Mouse (Mus musculus) gastrocnemius, adult 18-20 months (tissue): ENCODE results near the gene Agpat2. TPM values are rescaled to one million over a fixed set of nuclear protein-coding genes. Genes with fewer than 3 reads are reported as not detected.

Experiments
- DNase-seq: peaks from one replicate; pipeline ENCODE4 v3.0.0; 2021; ENCODE audit warnings: low spot score
- total RNA-seq, 2 experiments: library from RNA; stranded (reverse); gene quantifications; 2 replicates each; pipeline ENCODE4 v1.2.3; 2021

The Agpat2 gene
- total RNA-seq, 2 experiments from 2014 or later = 6.3 to 7.5 TPM

DNA sequence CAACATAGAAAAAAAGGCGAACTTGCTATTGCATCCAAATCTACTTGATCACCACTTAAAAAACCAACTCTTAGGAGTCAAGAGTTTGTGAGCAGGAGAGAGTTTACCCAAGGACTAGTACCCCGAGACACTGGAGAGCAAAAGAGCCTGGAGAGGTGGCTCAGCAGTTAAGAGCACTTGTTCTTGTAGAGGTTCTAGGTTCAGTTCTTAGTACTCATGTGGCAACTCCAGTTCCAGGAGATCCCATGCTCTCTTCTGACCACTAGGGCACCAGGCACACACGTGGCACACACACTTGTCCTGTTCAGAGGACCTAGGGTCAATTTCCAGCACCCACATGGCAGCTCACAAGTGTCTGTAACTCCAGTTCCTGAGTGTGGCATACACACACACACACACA, 21.9 kb upstream of the Agpat2 start:
- no peak for DNase-seq

- DNase-seq = no peak
These were observed 21.2 kb upstream of the Agpat2 start for GRCm38 (mm10) chr2:26625419-26625818.

DNA sequence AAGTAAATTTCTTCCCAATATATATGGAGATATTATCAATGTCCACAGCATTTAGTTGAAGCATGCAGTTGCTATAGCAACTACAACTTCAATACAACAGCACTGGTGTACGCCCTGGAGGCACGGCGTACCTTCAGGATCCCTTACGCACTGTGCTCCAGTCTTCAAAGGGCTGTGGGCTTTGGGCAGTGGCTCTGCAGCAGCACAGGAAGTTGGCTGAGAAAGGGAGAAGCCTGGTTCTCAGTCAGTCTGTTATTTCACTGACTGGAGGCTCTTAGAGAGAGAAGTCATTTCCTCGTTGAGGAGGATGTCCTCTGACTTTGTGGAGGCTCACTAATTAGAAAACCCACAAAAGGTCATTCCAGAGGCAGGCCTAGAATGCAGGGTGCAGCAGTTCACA, 18.8 kb upstream of the Agpat2 start:
- no peak for DNase-seq

DNA sequence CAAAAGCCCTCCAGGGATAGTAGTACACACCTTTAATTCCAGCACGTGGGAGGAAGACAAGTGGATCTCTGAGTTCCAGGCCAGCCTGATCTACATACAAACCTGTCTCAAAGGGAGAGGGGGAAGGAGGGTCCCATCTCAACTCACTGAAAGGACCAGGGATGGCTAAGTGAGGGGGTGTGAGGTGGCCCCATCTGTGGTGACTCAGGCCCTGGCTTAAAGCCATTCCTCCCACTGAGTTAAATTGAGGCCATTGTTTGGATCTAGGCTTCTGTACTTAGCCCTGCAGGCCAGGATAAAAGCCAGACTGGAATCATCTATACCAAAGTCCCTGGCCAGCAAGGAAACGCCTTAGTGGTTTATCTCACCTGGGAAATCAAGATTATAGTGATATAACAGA, 17.0 kb upstream of the Agpat2 start:
- DNase-seq = no peak

GRCm38 (mm10) chr2:26617928-26618327, 13.7 kb upstream of the Agpat2 start:
- no peak for DNase-seq

- DNase-seq = no peak
These were observed 13.1 kb upstream of the Agpat2 start for GRCm38 (mm10) chr2:26617331-26617730.

GRCm38 (mm10) chr2:26615459-26616124, 11.4 kb upstream of the Agpat2 start:
- DNase-seq = no peak

- DNase-seq = no peak
These were observed 10.7 kb upstream of the Agpat2 start for GRCm38 (mm10) chr2:26614903-26615302.

- no peak for DNase-seq
These were observed 7.7 kb upstream of the Agpat2 start for GRCm38 (mm10) chr2:26611896-26612295.

GRCm38 (mm10) chr2:26611054-26611453, 6.8 kb upstream of the Agpat2 start:
- no peak for DNase-seq

DNA sequence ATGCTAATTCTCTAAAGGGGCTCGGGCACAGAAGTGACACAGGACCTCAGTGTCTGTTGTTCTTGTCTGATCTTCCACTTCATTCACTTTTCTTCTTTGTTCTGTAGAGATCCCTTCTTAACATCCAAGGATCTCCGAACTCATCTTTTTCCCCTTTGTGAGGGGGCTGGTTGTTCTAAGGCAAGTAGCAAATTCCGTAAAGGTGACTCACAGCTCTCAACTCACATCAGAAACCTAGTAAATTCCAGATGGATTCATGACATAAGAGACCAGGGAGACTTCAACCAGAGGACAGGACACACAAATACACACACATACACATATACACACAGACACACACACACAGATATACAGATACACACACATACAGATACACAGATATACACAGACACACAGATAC, 6.3 kb upstream of the Agpat2 start:
- no peak for DNase-seq

DNA sequence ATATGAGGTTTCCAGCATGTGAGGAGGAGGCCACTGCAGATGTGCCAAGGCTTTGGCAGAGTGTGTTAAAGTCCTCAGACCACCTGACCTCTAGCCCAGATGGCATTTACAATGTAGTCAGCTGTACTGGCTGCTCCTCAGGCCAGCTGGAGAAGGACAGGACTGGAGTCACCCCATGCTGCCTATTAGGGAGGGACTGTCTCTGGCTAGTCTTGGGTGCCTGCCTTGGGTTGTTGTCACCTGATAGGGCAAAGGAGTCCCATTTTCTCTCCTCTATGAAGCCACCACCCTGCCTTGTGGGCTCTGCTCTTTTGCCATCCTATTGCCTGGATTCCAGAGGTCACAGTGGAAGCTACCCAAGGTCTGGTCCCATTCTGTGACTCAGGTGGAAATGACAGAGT, 5.0 kb upstream of the Agpat2 start:
- DNase-seq = peak; percentile 59

DNA sequence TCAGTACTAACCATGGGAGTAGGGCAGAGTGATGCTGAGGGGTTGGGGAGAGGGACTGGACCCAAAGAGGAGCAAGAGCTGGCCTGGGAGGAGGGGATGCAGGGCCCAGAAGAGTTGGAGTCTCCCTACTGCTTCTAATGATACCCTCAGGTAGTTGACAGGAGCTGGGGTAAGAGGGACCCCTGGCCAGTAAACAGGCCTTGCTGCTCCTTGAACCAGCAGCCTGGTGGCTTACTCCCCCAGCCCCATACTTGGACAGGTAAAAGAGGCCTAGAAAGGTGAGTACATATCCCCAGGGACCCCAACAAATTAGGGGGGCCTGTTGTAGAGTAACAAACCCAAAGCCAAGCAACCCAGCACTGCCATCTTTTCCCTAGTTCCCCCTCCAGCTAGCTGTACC, 4.6 kb upstream of the Agpat2 start:
- no peak for DNase-seq

- DNase-seq = no peak
These were observed 3.1 kb upstream of the Agpat2 start for GRCm38 (mm10) chr2:26607056-26607910.

GRCm38 (mm10) chr2:26606579-26606978, 2.4 kb upstream of the Agpat2 start:
- no peak for DNase-seq

- DNase-seq = no peak
These were observed 1.1 kb upstream of the Agpat2 start for GRCm38 (mm10) chr2:26605331-26605730.

GRCm38 (mm10) chr2:26603159-26603558, 1.1 kb downstream of the Agpat2 start:
- no peak for DNase-seq

DNA sequence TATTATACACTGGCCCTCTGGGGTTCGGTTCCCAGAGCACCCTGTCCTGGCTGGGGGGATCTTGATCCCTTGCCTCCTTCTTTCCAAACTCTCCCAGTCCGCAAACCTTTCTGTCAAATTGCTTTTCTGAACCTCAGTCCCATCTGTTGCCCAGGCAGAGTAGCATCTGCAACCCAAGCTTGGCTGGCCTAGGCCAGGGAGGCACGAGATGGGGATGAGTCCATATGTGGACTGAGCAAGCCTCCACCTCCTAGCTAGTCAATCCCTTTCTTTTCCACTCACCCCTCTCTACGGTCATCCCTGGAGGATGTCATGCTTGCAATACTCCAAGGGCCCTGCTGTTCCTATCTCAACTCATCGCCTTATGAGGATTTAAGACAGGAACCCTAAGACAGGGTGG, 1.6 kb downstream of the Agpat2 start:
- DNase-seq = no peak

- no peak for DNase-seq
These were observed 2.6 kb downstream of the Agpat2 start for GRCm38 (mm10) chr2:26601595-26601994.

- no peak for DNase-seq
These were observed 3.6 kb downstream of the Agpat2 start for GRCm38 (mm10) chr2:26600664-26601063.

DNA sequence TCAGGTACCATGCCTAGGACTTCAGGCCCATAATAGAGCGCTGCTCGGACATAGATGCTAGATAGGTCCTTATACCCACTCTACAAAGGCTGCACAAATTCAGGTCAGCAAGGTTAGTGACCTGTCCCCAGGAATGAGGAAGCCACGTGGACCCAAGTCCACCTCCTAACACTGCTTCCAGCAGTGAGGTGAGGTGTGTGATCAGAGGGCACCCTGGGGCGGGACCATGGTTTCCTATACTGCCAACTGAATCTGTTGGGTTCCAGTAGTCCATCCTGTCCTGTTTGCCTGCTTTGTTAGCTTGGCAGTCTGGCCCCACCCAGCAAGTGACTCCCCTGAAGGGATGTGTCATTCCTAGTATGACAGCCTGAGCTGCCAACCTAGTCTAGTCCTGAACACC, 4.3 kb downstream of the Agpat2 start:
- DNase-seq = no peak

DNA sequence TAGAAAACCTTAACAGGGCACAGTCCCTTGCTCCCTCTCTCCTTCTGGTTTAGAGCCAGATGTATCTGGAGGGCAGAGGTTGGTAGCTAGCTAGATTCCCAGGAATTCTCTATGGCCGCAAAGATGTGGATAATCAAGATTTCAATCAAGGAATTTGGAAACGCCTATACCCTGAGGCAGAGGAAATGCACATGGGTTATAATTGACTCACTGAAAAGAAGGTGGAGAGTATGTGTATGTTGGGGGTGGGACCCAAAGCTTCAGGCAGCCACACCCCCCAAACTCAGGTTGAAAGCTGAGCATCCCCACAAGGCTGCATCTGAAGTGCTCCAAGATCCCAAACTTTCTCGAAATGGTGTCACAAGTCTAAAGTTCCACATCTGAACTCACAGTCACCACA, 5.8 kb downstream of the Agpat2 start:
- no peak for DNase-seq

GRCm38 (mm10) chr2:26597810-26598209, 6.4 kb downstream of the Agpat2 start:
- DNase-seq = no peak
